Mouse (Mus musculus): Measurements from ENCODE around the gene Lhfpl2.

DNA sequence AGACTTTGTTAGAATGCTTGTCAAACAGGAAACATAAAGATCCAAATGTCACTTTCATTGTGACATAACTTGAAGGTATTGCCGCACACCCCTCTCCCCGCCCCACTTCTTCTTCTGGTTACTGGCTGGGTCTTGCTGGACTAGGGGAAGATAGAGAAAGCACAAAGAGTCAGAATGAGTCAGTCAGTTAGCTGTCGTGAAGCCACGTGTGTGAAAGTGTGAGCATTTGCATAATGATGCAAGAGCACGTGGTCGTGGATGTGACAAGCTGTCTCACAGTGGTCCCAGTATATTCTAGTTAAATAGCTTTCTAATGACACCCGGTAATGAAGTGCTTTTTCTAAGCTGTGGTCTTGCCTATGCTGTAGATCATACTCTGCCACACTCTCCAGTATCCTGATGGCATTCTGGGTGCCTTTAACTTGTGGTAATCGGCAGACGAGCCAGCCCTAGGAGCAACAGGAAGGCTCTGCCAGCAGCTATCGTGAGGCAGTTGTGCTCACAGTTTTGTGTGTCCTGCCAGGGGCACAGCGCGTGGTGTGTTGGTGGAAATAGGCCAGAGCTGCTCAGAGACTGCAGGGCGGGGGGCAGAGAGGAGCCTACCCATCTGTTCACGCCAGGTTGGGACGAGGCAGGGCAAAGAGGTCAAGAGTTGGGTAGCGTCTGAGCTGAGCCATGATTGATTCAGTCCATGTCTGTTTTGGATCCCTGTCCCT is 40.9 kb downstream of the Lhfpl2 start:
- TF ChIP-seq POLR2A (IDR thresholded peaks at IDR 0.05; ENCODE audit: borderline replicate concordance, control insufficient read depth, low read depth, low read length) = no peak
- TF ChIP-seq CTCF (IDR thresholded peaks at IDR 0.05; ENCODE audit: control insufficient read depth, insufficient read depth, low read length) = no peak
